Mouse (Mus musculus): ENCODE results near the gene Scarb1. TPM values are rescaled to one million over a fixed set of nuclear protein-coding genes. Genes with fewer than 3 reads are reported as not detected.

Scarb1 gene
- total and polyA plus RNA-seq, 2 experiments from 2014 or later, result 57.7 to 74.0 TPM

- Histone ChIP-seq H3K27ac (ENCODE audit: low read depth, low read length) (no peak overlapping the region), H3K4me2 (ENCODE audit: low read depth, low read length, poor library complexity, severe bottlenecking) (no peak overlapping the region), H3K9ac (replicated peaks; ENCODE audit: low read length, poor library complexity, severe bottlenecking) (no peak overlapping the region), H3K4me1 (ENCODE audit: insufficient read depth, low read length) (peaks cover 5% of the 10 kb centered on the region; the same call in 1 of the 2 replicates), H3K9me3 (ENCODE audit: low read length) (no peaks in the 10 kb centered on the region), H3K36me3 (ENCODE audit: insufficient read depth, low read length) (no peaks in the 10 kb centered on the region), H3K27me3 (ENCODE audit: insufficient read depth, low read length) (no peaks in the 10 kb centered on the region), H3K4me3 (ENCODE audit: low read depth, low read length) (no peak overlapping the region)
- WGBS, result 78% methylated on average over 12 of the region's 12 CpGs
- DNase-seq (ENCODE audit: low spot score) (no peak), ATAC-seq (ENCODE audit: low FRiP score) (no peak)
- TF ChIP-seq CTCF (IDR thresholded peaks at IDR 0.05), result no peak
These were observed 16.8 kb upstream of the Scarb1 start for GRCm38 (mm10) chr5:125357543-125358269.

GRCm38 (mm10) chr5:125355650-125356049, 14.8 kb upstream of the Scarb1 start:
- ATAC-seq (ENCODE audit: low FRiP score) (no peak), DNase-seq (ENCODE audit: low spot score) (no peak)
- Histone ChIP-seq H3K4me3 (ENCODE audit: low read depth, low read length) (no peak overlapping the region), H3K27me3 (ENCODE audit: insufficient read depth, low read length) (no peaks in the 10 kb centered on the region), H3K4me1 (ENCODE audit: insufficient read depth, low read length) (peaks cover 5% of the 10 kb centered on the region; the same call in 1 of the 2 replicates), H3K4me2 (ENCODE audit: low read depth, low read length, poor library complexity, severe bottlenecking) (no peak overlapping the region), H3K36me3 (ENCODE audit: insufficient read depth, low read length) (no peaks in the 10 kb centered on the region), H3K9ac (replicated peaks; ENCODE audit: low read length, poor library complexity, severe bottlenecking) (0 out of 2 replicates have a peak overlapping the region, but pooled peaks have one; percentile 13), H3K9me3 (ENCODE audit: low read length) (no peaks in the 10 kb centered on the region), H3K27ac (ENCODE audit: low read depth, low read length) (no peak overlapping the region)
- no peak for TF ChIP-seq CTCF (IDR thresholded peaks at IDR 0.05)
- WGBS, result 60% methylated on average over 7 of the region's 7 CpGs

- 0 out of 2 replicates have a peak, but pooled peaks have one; percentile 56 for ATAC-seq (ENCODE audit: low FRiP score)
- 47% methylated on average over 7 of the region's 7 CpGs for WGBS
- Histone ChIP-seq H3K4me2 (ENCODE audit: low read depth, low read length, poor library complexity, severe bottlenecking) (no peak overlapping the region), H3K27ac (ENCODE audit: low read depth, low read length) (peak overlapping the region; percentile 39; the same call in 1 of the 2 replicates), H3K4me1 (ENCODE audit: insufficient read depth, low read length) (peaks cover 5% of the 10 kb centered on the region; the same call in 1 of the 2 replicates), H3K27me3 (ENCODE audit: insufficient read depth, low read length) (no peaks in the 10 kb centered on the region), H3K36me3 (ENCODE audit: insufficient read depth, low read length) (no peaks in the 10 kb centered on the region), H3K9me3 (ENCODE audit: low read length) (no peaks in the 10 kb centered on the region), H3K4me3 (ENCODE audit: low read depth, low read length) (no peak overlapping the region), H3K9ac (replicated peaks; ENCODE audit: low read length, poor library complexity, severe bottlenecking) (0 out of 2 replicates have a peak overlapping the region, but pooled peaks have one; percentile 13)
- no peak for TF ChIP-seq CTCF (IDR thresholded peaks at IDR 0.05)
- peak; percentile 47 for DNase-seq (ENCODE audit: low spot score)
These were observed 14.1 kb upstream of the Scarb1 start for GRCm38 (mm10) chr5:125354885-125355492.

- Histone ChIP-seq H3K4me3 (ENCODE audit: low read depth, low read length) (no peak overlapping the region), H3K4me2 (ENCODE audit: low read depth, low read length, poor library complexity, severe bottlenecking) (no peak overlapping the region), H3K36me3 (ENCODE audit: insufficient read depth, low read length) (no peaks in the 10 kb centered on the region), H3K27ac (ENCODE audit: low read depth, low read length) (no peak overlapping the region), H3K9ac (replicated peaks; ENCODE audit: low read length, poor library complexity, severe bottlenecking) (no peak overlapping the region), H3K4me1 (ENCODE audit: insufficient read depth, low read length) (peaks cover 5% of the 10 kb centered on the region; the same call in 1 of the 2 replicates), H3K9me3 (ENCODE audit: low read length) (no peaks in the 10 kb centered on the region), H3K27me3 (ENCODE audit: insufficient read depth, low read length) (no peaks in the 10 kb centered on the region)
- TF ChIP-seq CTCF (IDR thresholded peaks at IDR 0.05), result 0 out of 2 replicates have a peak, but pooled peaks have one; percentile 14
- DNase-seq (ENCODE audit: low spot score) (no peak), ATAC-seq (ENCODE audit: low FRiP score) (no peak)
- 97% methylated on average over 5 of the region's 5 CpGs for WGBS
These were observed 11.9 kb upstream of the Scarb1 start for GRCm38 (mm10) chr5:125352781-125353294.

GRCm38 (mm10) chr5:125351939-125352338, 11.0 kb upstream of the Scarb1 start:
- no peak overlapping the region for H3K9ac ChIP-seq (replicated peaks; ENCODE audit: low read length, poor library complexity, severe bottlenecking)
- no peak overlapping the region for H3K4me2 ChIP-seq (ENCODE audit: low read depth, low read length, poor library complexity, severe bottlenecking)
- 93% methylated on average over 5 of the region's 5 CpGs for WGBS
- no peak overlapping the region for H3K4me3 ChIP-seq (ENCODE audit: low read depth, low read length)
- ATAC-seq (ENCODE audit: low FRiP score), result no peak
- no peaks in the 10 kb centered on the region for H3K36me3 ChIP-seq (ENCODE audit: insufficient read depth, low read length)
- H3K27me3 ChIP-seq (ENCODE audit: insufficient read depth, low read length), result no peaks in the 10 kb centered on the region
- H3K27ac ChIP-seq (ENCODE audit: low read depth, low read length), result no peak overlapping the region
- peaks cover 5% of the 10 kb centered on the region; the same call in 1 of the 2 replicates for H3K4me1 ChIP-seq (ENCODE audit: insufficient read depth, low read length)
- DNase-seq (ENCODE audit: low spot score), result no peak
- TF ChIP-seq CTCF (IDR thresholded peaks at IDR 0.05), result no peak
- H3K9me3 ChIP-seq (ENCODE audit: low read length), result no peaks in the 10 kb centered on the region

GRCm38 (mm10) chr5:125351057-125351456, 10.2 kb upstream of the Scarb1 start:
- WGBS, result 79% methylated on average over 8 of the region's 8 CpGs
- Histone ChIP-seq H3K36me3 (ENCODE audit: insufficient read depth, low read length) (no peaks in the 10 kb centered on the region), H3K27me3 (ENCODE audit: insufficient read depth, low read length) (no peaks in the 10 kb centered on the region), H3K9ac (replicated peaks; ENCODE audit: low read length, poor library complexity, severe bottlenecking) (no peak overlapping the region), H3K4me2 (ENCODE audit: low read depth, low read length, poor library complexity, severe bottlenecking) (no peak overlapping the region), H3K4me1 (ENCODE audit: insufficient read depth, low read length) (peaks cover 5% of the 10 kb centered on the region; the same call in 1 of the 2 replicates), H3K4me3 (ENCODE audit: low read depth, low read length) (no peak overlapping the region), H3K27ac (ENCODE audit: low read depth, low read length) (no peak overlapping the region), H3K9me3 (ENCODE audit: low read length) (no peaks in the 10 kb centered on the region)
- TF ChIP-seq CTCF (IDR thresholded peaks at IDR 0.05), result no peak
- DNase-seq (ENCODE audit: low spot score), result no peak
- ATAC-seq (ENCODE audit: low FRiP score), result no peak

Data from midbrain, postnatal 0 days (tissue).